Mouse (Mus musculus) C2C12 (cell line): Measurements from ENCODE around the gene Unc93b1. TPM values are rescaled to one million over a fixed set of nuclear protein-coding genes. Genes with fewer than 3 reads are reported as not detected.

ENCODE experiments used
- H3K27me3 ChIP-seq: one replicate; pipeline ENCODE4 v1.6.1; 2011; ENCODE audit not compliant: control insufficient read depth, insufficient read depth, insufficient read length
- H3K36me3 ChIP-seq: one replicate; pipeline ENCODE4 v1.6.1; 2011; ENCODE audit not compliant: control insufficient read depth, insufficient read depth
- H3K4me3 ChIP-seq: one replicate; pipeline ENCODE4 v1.5.1; 2011; ENCODE audit warnings: mild to moderate bottlenecking, control low read depth; ENCODE audit not compliant: poor library complexity, insufficient read depth, severe bottlenecking
- H3K79me2 ChIP-seq: one replicate; pipeline ENCODE4 v1.6.1; 2011; ENCODE audit not compliant: control insufficient read depth, insufficient read depth
- H3K79me3 ChIP-seq: one replicate; pipeline ENCODE4 v1.6.1; 2011; ENCODE audit warnings: low read depth, control low read depth
- H3ac ChIP-seq: one replicate; pipeline ENCODE3; 2011; ENCODE audit warnings: low read depth; ENCODE audit not compliant: control insufficient read depth, insufficient read length
- CEBPB ChIP-seq: IDR thresholded peaks from one replicate; pipeline ENCODE4 v1.6.1; 2011; ENCODE audit warnings: low read depth, mild to moderate bottlenecking, control low read depth, moderate library complexity
- CTCF ChIP-seq: IDR thresholded peaks from one replicate; pipeline ENCODE4 v1.5.1; 2011; ENCODE audit not compliant: control insufficient read depth, insufficient read depth, insufficient read length
- FOSL1 ChIP-seq: IDR thresholded peaks from one replicate; pipeline ENCODE4 v1.8.0; 2011; ENCODE audit warnings: mild to moderate bottlenecking, low read length; ENCODE audit not compliant: poor library complexity, insufficient read depth, severe bottlenecking
- MAX ChIP-seq: IDR thresholded peaks from one replicate; pipeline ENCODE4 v1.6.1; 2011; ENCODE audit warnings: mild to moderate bottlenecking, control low read depth
- MYOD1 ChIP-seq: IDR thresholded peaks from one replicate; pipeline ENCODE4 v1.6.1; 2011; ENCODE audit warnings: low read depth; ENCODE audit not compliant: control insufficient read depth, insufficient read length
- MYOG ChIP-seq: IDR thresholded peaks from one replicate; pipeline ENCODE4 v1.6.1; 2011; ENCODE audit not compliant: control insufficient read depth, insufficient read length; ENCODE audit errors: extremely low read depth
- USF1 ChIP-seq: IDR thresholded peaks from one replicate; pipeline ENCODE4 v1.6.1; 2011; ENCODE audit warnings: low read depth, mild to moderate bottlenecking, control low read depth, moderate library complexity
- polyA plus RNA-seq: library from polyadenylated mRNA; unstranded; fragments of >200 nt; fragmentation: generic; extraction: Trizol; gene quantifications from one replicate; pipeline ENCODE4 v1.2.1, GENCODE M21; 2012; ENCODE audit warnings: missing spikeins

Gene Unc93b1
- polyA plus RNA-seq, 1 experiment: 0.29 TPM

DNA sequence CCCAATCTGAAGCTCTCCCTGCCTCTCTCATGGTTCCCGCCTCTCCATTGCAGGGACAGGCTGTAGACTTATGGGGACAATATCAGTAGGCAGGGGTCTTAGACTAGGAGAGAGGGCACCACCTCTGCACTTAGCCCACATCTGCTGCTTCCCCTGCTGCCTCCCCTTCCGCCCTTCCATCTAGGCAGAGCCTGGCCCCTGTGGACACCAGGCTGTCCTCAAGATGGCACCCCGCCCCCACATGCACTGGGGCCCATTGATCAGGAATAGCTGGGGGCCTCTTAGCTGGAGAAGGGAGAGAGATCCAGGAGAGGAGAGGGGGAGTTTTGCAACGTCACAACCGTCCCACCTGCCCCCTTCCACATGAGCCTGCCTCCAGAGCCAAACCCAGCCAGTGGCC lies 57.4 kb downstream of the Unc93b1 start, which contains the start of gene Tbx10:
Tbx10 (plus strand) TSS at position 337 of the 400 bp plus-strand sequence.
- no peaks in the 10 kb centered on the region for H3K79me3 ChIP-seq
- H3K4me3 ChIP-seq: no peak within 1 kb of the TSS
- no peaks in the 10 kb centered on the region for H3K36me3 ChIP-seq
- H3ac ChIP-seq: no peak within 1 kb of the TSS
- no peak for TF ChIP-seq MAX
- no peak for TF ChIP-seq FOSL1
- TF ChIP-seq USF1: no peak
- no peak for TF ChIP-seq CEBPB
- no peak for TF ChIP-seq MYOG
- TF ChIP-seq CTCF: no peak
- TF ChIP-seq MYOD1: no peak
- no peaks in the 10 kb centered on the region for H3K79me2 ChIP-seq
- H3K27me3 ChIP-seq: peaks cover 23% of the 10 kb centered on the region

DNA sequence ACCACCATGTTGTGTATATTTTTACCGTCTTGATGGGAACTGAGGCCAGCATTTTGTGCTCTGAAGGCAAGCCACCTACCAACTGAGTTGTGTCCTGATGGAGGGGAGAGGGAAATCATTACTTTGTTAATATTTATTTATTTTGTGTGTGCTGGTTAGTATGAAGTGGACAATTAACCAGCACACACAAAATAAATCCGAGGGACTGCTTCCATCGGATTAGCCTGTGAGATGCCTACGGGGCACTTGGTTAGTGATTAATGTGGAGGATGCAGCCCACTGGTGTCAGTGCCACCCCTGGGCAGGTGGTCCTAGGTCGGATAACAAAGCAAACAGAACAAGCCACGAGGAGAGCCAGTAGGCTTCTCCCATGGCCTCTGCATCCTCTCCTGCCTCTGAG lies 59.9 kb downstream of the Unc93b1 start:
- Histone ChIP-seq H3K79me2 (no peaks in the 10 kb centered on the region), H3K4me3 (no peak overlapping the region), H3K36me3 (no peaks in the 10 kb centered on the region), H3ac (no peak overlapping the region), H3K27me3 (peaks cover 23% of the 10 kb centered on the region), H3K79me3 (no peaks in the 10 kb centered on the region)
- TF ChIP-seq FOSL1: no peak
- no peak for TF ChIP-seq CTCF
- no peak for TF ChIP-seq USF1
- TF ChIP-seq MYOD1: no peak
- no peak for TF ChIP-seq MAX
- no peak for TF ChIP-seq CEBPB
- no peak for TF ChIP-seq MYOG

DNA sequence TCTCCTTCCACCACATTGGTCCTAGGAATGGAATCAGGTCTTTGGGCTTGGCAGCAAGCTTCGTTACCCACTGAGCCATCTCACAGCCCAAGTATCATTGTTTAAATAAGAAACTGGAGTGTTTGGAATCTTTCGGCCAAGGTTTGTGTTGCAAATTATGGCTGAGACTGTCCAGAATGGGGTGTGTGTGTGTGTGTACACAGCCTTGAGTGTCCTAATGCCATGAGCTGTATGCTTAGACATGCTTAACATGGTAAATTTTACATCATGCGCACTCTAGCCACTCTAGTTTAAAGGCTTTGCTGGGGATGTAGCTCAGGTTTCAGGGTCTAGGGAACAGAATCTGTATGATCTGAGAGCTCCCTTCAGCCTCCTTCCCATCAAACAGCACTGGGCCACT lies 60.5 kb downstream of the Unc93b1 start:
- Histone ChIP-seq H3ac (no peak overlapping the region), H3K4me3 (no peak overlapping the region)

DNA sequence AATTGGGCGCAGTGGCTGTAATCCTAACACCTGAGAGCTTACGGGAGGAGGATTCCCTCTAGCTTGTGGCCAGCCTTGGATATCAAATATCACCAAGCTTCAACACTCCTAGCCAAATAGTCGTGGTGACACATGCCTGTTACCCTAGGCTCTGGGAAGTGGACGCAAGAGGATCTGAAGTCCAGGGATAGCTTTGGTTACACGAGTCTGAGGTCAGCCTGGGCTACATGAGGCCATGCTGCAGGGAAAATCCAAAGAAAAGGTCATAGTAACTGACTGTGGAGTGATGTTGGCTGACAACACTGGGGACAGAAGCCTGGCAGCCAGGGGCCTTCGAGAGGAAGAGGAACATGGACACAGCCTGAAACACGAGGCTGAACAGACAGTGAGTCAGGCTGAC lies 61.1 kb downstream of the Unc93b1 start:
- TF ChIP-seq FOSL1: no peak
- no peak for TF ChIP-seq MYOG
- TF ChIP-seq CTCF: no peak
- TF ChIP-seq USF1: no peak
- Histone ChIP-seq H3K4me3 (no peak overlapping the region), H3K36me3 (no peaks in the 10 kb centered on the region), H3K27me3 (peaks cover 23% of the 10 kb centered on the region), H3ac (no peak overlapping the region), H3K79me2 (no peaks in the 10 kb centered on the region), H3K79me3 (no peaks in the 10 kb centered on the region)

More for the DNA sequence above, 60.5 kb downstream of the Unc93b1 start:
- no peaks in the 10 kb centered on the region for H3K79me3 ChIP-seq
- no peaks in the 10 kb centered on the region for H3K36me3 ChIP-seq
- no peaks in the 10 kb centered on the region for H3K79me2 ChIP-seq
- no peak for TF ChIP-seq MYOG
- no peak for TF ChIP-seq FOSL1
- TF ChIP-seq USF1: no peak
- no peak for TF ChIP-seq MYOD1
- TF ChIP-seq MAX: no peak
- no peak for TF ChIP-seq CTCF
- TF ChIP-seq CEBPB: no peak
- peaks cover 23% of the 10 kb centered on the region for H3K27me3 ChIP-seq

DNA sequence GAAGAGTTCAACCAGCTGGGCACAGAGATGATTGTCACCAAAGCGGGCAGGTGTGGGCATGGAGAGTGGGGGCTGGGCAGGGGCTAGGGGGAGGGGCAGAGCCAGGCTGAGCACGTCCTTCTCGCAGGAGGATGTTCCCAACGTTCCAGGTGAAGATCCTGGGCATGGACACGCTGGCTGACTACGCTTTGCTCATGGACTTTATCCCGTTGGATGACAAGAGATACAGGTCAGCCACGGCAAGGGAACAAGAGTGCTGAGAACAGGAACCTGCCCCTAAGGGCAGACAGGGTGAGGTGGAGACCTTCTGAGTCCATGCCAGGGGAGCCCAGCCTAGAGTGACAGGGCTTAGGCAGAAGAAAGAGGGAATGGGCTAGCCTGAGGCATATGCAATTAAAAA lies 61.8 kb downstream of the Unc93b1 start:
- no peaks in the 10 kb centered on the region for H3K36me3 ChIP-seq
- no peak overlapping the region for H3K4me3 ChIP-seq
- peaks cover 18% of the 10 kb centered on the region for H3K27me3 ChIP-seq
- no peaks in the 10 kb centered on the region for H3K79me3 ChIP-seq
- no peak overlapping the region for H3ac ChIP-seq
- no peaks in the 10 kb centered on the region for H3K79me2 ChIP-seq
- TF ChIP-seq CEBPB (no peak), MYOD1 (no peak), MAX (no peak), FOSL1 (no peak), USF1 (no peak), CTCF (no peak), MYOG (no peak)

DNA sequence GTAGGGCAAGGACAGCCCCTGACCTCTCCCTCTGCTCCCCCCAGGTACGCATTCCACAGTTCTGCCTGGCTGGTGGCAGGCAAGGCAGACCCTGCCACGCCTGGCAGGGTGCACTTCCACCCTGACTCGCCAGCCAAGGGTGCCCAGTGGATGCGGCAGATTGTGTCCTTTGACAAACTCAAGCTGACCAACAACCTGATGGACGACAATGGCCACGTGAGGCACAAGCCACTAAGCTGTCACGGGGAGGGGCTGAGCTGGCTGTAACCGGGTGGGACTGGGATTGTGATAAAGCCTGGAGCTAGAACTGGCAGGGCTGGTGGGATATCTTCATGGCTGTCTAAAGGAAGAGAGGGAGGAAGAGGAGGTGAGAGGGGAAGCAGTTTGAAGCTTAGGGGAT lies 62.2 kb downstream of the Unc93b1 start:
- Histone ChIP-seq H3K4me3 (no peak overlapping the region), H3K27me3 (peaks cover 13% of the 10 kb centered on the region), H3K79me3 (no peaks in the 10 kb centered on the region), H3ac (no peak overlapping the region), H3K79me2 (no peaks in the 10 kb centered on the region), H3K36me3 (no peaks in the 10 kb centered on the region)
- TF ChIP-seq USF1 (no peak), CTCF (no peak), MYOD1 (no peak), MAX (no peak)
